Mouse (Mus musculus) kidney, postnatal 0 days (tissue): Measurements from ENCODE around the gene Cmtm4. TPM values are rescaled to one million over a fixed set of nuclear protein-coding genes. Genes with fewer than 3 reads are reported as not detected.
A peak's percentile ranks its signal among the peaks of the same experiment; 100 is the strongest.

Experiments used
- ATAC-seq: fragments of 200-750 bp; cut with Nextera tagmentation; replicated peaks from 2 replicates; pipeline ENCODE4 v1.8.0; 2017; ENCODE audit warnings: low read depth, moderate number of reproducible peaks, moderate TSS enrichment, moderate library complexity; ENCODE audit not compliant: low FRiP score
- DNase-seq: peaks from one replicate; pipeline ENCODE4 v3.0.0-alpha.2; 2016; ENCODE audit warnings: low spot score
- H3K27ac ChIP-seq: fragments of 300-500 bp; sonication (generic); 2 replicates; pipeline ENCODE4 v1.5.1; 2014; ENCODE audit warnings: mild to moderate bottlenecking
- H3K27me3 ChIP-seq: fragments of 300-500 bp; sonication (generic); 2 replicates; pipeline ENCODE4 v1.6.1; 2014; ENCODE audit warnings: low read length, mixed read lengths; ENCODE audit not compliant: insufficient read depth
- H3K36me3 ChIP-seq: fragments of 300-500 bp; sonication (generic); 2 replicates; pipeline ENCODE4 v1.6.1; 2014; ENCODE audit warnings: low read length, mixed read lengths; ENCODE audit not compliant: insufficient read depth
- H3K4me1 ChIP-seq: fragments of 300-500 bp; sonication (generic); replicated peaks from 2 replicates; pipeline ENCODE4 v1.6.1; 2014; ENCODE audit warnings: antibody characterized with exemption, low read length, mixed read lengths; ENCODE audit not compliant: insufficient read depth
- H3K4me2 ChIP-seq: fragments of 300-500 bp; sonication (generic); 2 replicates; pipeline ENCODE4 v1.6.1; 2014; ENCODE audit warnings: mild to moderate bottlenecking, low read length, moderate library complexity, mixed read lengths
- H3K4me3 ChIP-seq: fragments of 300-500 bp; sonication (generic); replicated peaks from 2 replicates; pipeline ENCODE4 v1.5.1; 2014; ENCODE audit warnings: low read depth, low read length
- H3K9ac ChIP-seq: fragments of 300-500 bp; sonication (generic); 2 replicates; pipeline ENCODE4 v1.6.1; 2014; ENCODE audit warnings: low read depth, low read length
- H3K9me3 ChIP-seq: fragments of 300-500 bp; sonication (generic); replicated peaks from 2 replicates; pipeline ENCODE4 v1.6.1; 2016; ENCODE audit warnings: low read length, inconsistent platforms, mixed read lengths
- CTCF ChIP-seq: IDR thresholded peaks from 2 replicates; pipeline ENCODE4 v1.5.1; 2016; ENCODE audit warnings: antibody characterized with exemption, low read depth, mild to moderate bottlenecking, moderate library complexity
- WGBS: fragments of 180-500 bp; shearing (Covaris S2); extraction: QIAGEN DNeasy Blood & Tissue Kit; methylation state at CpG from one replicate; pipeline ENCODE4 v1.1.7; 2014; 5-methylcytosine and 5-hydroxymethylcytosine counted together
- polyA plus RNA-seq: library from polyadenylated mRNA; unstranded; fragments of >200 nt; fragmentation: Nextera tagmentation; extraction: Ambion mirVana; gene quantifications from 2 replicates; pipeline ENCODE4 v1.2.1, GENCODE M21; 2015

The Cmtm4 gene
- polyA plus RNA-seq, result 4.5 and 4.7 TPM in 2 replicates

GRCm38 (mm10) chr8:104395703-104396357 is at the start of gene Cmtm4:
Gene Cmtm4, minus strand, starts transcription at chr8:104395807.
- H3K4me2 ChIP-seq, result peak within 1 kb of the TSS; percentile 97
- DNase-seq (peak; percentile 79), ATAC-seq (peak; percentile 83)
- H3K9ac ChIP-seq, result peak within 1 kb of the TSS; percentile 89
- H3K27me3 ChIP-seq, result no peaks in the 10 kb centered on the region
- H3K9me3 ChIP-seq, result no peaks in the 10 kb centered on the region; the same call in 1 of the 2 replicates
- H3K36me3 ChIP-seq, result no peaks in the 10 kb centered on the region
- peaks cover 9% of the 10 kb centered on the region for H3K4me1 ChIP-seq
- H3K27ac ChIP-seq, result peak within 1 kb of the TSS; percentile 85
- H3K4me3 ChIP-seq, result peak within 1 kb of the TSS; percentile 87
- WGBS, result 2% methylated on average over 41 of the region's 54 CpGs
- no peak for TF ChIP-seq CTCF

- no peaks in the 10 kb centered on the region for H3K27me3 ChIP-seq
- 0 out of 2 replicates have a peak, but pooled peaks cover 4% of the 10 kb centered on the region for H3K36me3 ChIP-seq
- no peak for TF ChIP-seq CTCF
- no peak overlapping the region for H3K27ac ChIP-seq
- DNase-seq (no peak), ATAC-seq (no peak)
- H3K9me3 ChIP-seq, result no peaks in the 10 kb centered on the region
- no peak overlapping the region for H3K9ac ChIP-seq
- no peak overlapping the region for H3K4me2 ChIP-seq
- H3K4me3 ChIP-seq, result no peak overlapping the region
- WGBS, result 59% methylated on average over 6 of the region's 6 CpGs
- peaks cover 6% of the 10 kb centered on the region; the same call in 1 of the 2 replicates for H3K4me1 ChIP-seq
Observed at GRCm38 (mm10) chr8:104445248-104445647, 49.6 kb upstream of the Cmtm4 start.

- no peak for DNase-seq
- Histone ChIP-seq H3K4me3 (peak overlapping the region; percentile 96), H3K9ac (peak overlapping the region; percentile 93; the same call in 1 of the 2 replicates), H3K4me1 (peaks cover 6% of the 10 kb centered on the region; the same call in 1 of the 2 replicates), H3K36me3 (peaks cover 20% of the 10 kb centered on the region), H3K27me3 (no peaks in the 10 kb centered on the region), H3K9me3 (no peaks in the 10 kb centered on the region), H3K27ac (no peak overlapping the region), H3K4me2 (peak overlapping the region; percentile 78)
- 57% methylated on average over 7 of the region's 7 CpGs for WGBS
- ATAC-seq, result peak; percentile 27; the same call in 1 of the 2 replicates
- TF ChIP-seq CTCF, result no peak
Observed at GRCm38 (mm10) chr8:104443125-104443679, 47.6 kb upstream of the Cmtm4 start.

- ATAC-seq, result peak; percentile 85
- no peaks in the 10 kb centered on the region for H3K9me3 ChIP-seq
- H3K4me3 ChIP-seq, result peak within 1 kb of the TSS; percentile 96
- peak; percentile 90 for TF ChIP-seq CTCF
- peaks cover 24% of the 10 kb centered on the region for H3K36me3 ChIP-seq
- peak within 1 kb of the TSS; percentile 93 for H3K9ac ChIP-seq
- WGBS, result under 1% methylated on average over 75 of the region's 75 CpGs
- no peaks in the 10 kb centered on the region for H3K27me3 ChIP-seq
- peak; percentile 95 for DNase-seq
- H3K27ac ChIP-seq, result peak within 1 kb of the TSS; percentile 81
- peaks cover 6% of the 10 kb centered on the region; the same call in 1 of the 2 replicates for H3K4me1 ChIP-seq
- H3K4me2 ChIP-seq, result peak within 1 kb of the TSS; percentile 78
Observed at GRCm38 (mm10) chr8:104442299-104443124, 46.9 kb upstream of the Cmtm4 start, which contains the start of gene Dync1li2. Gene Dync1li2, minus strand, starts transcription at chr8:104443047.

GRCm38 (mm10) chr8:104441613-104442012 is 46.0 kb upstream of the Cmtm4 start:
- no peak overlapping the region for H3K27ac ChIP-seq
- no peaks in the 10 kb centered on the region for H3K9me3 ChIP-seq
- DNase-seq, result no peak
- peak overlapping the region; percentile 96 for H3K4me3 ChIP-seq
- H3K4me2 ChIP-seq, result peak overlapping the region; percentile 78
- peak overlapping the region; percentile 93 for H3K9ac ChIP-seq
- H3K4me1 ChIP-seq, result peaks cover 6% of the 10 kb centered on the region; the same call in 1 of the 2 replicates
- no peak for TF ChIP-seq CTCF
- no peaks in the 10 kb centered on the region for H3K27me3 ChIP-seq
- WGBS, result 52% methylated on average over 7 of the region's 7 CpGs
- H3K36me3 ChIP-seq, result peaks cover 33% of the 10 kb centered on the region
- no peak for ATAC-seq

- no peak overlapping the region for H3K4me2 ChIP-seq
- H3K27me3 ChIP-seq, result no peaks in the 10 kb centered on the region
- H3K4me1 ChIP-seq, result peaks cover 10% of the 10 kb centered on the region; the same call in 1 of the 2 replicates
- peaks cover 48% of the 10 kb centered on the region for H3K36me3 ChIP-seq
- no peak overlapping the region for H3K9ac ChIP-seq
- H3K9me3 ChIP-seq, result no peaks in the 10 kb centered on the region
- 91% methylated on average over 8 of the region's 8 CpGs for WGBS
- DNase-seq, result no peak
- no peak for ATAC-seq
- no peak overlapping the region for H3K4me3 ChIP-seq
- no peak for TF ChIP-seq CTCF
- no peak overlapping the region for H3K27ac ChIP-seq
Observed at GRCm38 (mm10) chr8:104439461-104439860, 43.9 kb upstream of the Cmtm4 start.
